Mouse (Mus musculus): ENCODE data around the gene Fbxo34.

DNA sequence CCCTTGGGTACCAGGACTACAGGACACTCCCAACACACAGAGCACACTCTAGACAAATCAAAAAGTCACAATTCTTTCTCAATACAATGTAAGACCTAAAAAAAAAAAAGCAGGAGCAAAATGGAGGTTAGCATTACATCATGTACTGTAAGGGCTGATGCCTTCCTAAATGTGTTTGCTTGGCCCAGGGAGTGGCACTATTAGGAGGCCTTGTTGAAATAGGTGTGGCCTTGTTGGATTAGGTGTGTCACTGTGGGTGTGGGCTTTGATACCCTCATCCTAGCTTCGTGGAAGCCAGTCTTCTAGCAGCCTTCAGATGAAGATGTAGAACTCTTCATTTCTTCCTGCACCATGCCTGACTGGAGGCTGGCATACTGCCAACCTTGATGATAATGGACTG, 131.1 kb downstream of the Fbxo34 start:
- no peak for TF ChIP-seq CTCF (conservative IDR thresholded peaks at IDR 0.05; ENCODE audit: insufficient read depth, insufficient read length, low read depth, low read length)
- TF ChIP-seq POLR2A (IDR thresholded peaks at IDR 0.05; ENCODE audit: low read depth, low read length), result no peak
